Mouse (Mus musculus): ENCODE results near the gene Pbld2. TPM values are rescaled to one million over a fixed set of nuclear protein-coding genes. Genes with fewer than 3 reads are reported as not detected.
A peak's percentile ranks its signal among the peaks of the same experiment; 100 is the strongest.

The Pbld2 gene
- polyA plus RNA-seq (2014; fragmentation: Nextera tagmentation; extraction: Ambion mirVana): 0.46 and 0.59 TPM in 2 replicates

- peaks cover 53% of the 10 kb centered on the region for H3K4me1 ChIP-seq (replicated peaks; ENCODE audit: control insufficient read depth, insufficient read depth, low read length)
- peak within 1 kb of the TSS; percentile 93 for H3K4me3 ChIP-seq (replicated peaks; ENCODE audit: low read length)
- H3K36me3 ChIP-seq (replicated peaks; ENCODE audit: control insufficient read depth, insufficient read depth): no peaks in the 10 kb centered on the region
- under 1% methylated on average over 67 of the region's 69 CpGs for WGBS
- no peaks in the 10 kb centered on the region for H3K27me3 ChIP-seq (ENCODE audit: control insufficient read depth, insufficient read depth, low read length)
- H3K27ac ChIP-seq: peak within 1 kb of the TSS; percentile 99
- peak within 1 kb of the TSS; percentile 99 for H3K9ac ChIP-seq
- DNase-seq (ENCODE audit: low spot score) (peak; percentile 99), ATAC-seq (ENCODE audit: low FRiP score) (peak; percentile 96)
- no peaks in the 10 kb centered on the region for H3K9me3 ChIP-seq (ENCODE audit: control insufficient read depth, low read length)
- peak within 1 kb of the TSS; percentile 62 for H3K4me2 ChIP-seq (replicated peaks)
These were observed at the start of gene Pbld2, which contains the start of gene Hnrnph3 for GRCm38 (mm10) chr10:63023749-63024579. Gene Pbld2 (plus strand): TSS chr10:63024315. Gene Hnrnph3 (minus strand): TSS chr10:63024217.

DNA sequence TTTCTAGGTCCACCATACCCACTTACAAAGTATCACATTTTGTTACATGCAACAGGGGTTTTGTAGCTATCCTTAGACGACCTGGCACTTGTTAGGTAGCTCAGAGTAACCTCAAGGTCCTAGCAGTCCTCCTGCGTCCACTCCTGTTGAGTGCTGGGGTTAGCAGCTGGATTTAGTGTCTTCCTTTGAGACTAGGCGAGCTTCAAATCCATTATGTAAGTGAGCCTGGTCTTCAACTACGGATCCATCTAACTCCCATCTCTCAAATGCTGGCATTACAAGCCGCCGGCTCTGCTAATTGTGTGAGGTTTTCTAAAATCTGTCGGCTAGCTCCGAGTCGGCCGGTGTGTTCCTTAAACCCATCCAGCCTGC, 44.5 kb upstream of the Pbld2 start:
- peak overlapping the region; percentile 59 for H3K4me2 ChIP-seq (replicated peaks)

GRCm38 (mm10) chr10:62980039-62980954, 43.8 kb upstream of the Pbld2 start, which contains the start of gene Rufy2:
Gene Rufy2 (plus strand): TSS chr10:62980223.
- H3K9ac ChIP-seq: peak within 1 kb of the TSS; percentile 80
- no peaks in the 10 kb centered on the region for H3K9me3 ChIP-seq (ENCODE audit: control insufficient read depth, low read length)
- WGBS: under 1% methylated on average over 77 of the region's 77 CpGs
- ATAC-seq (ENCODE audit: low FRiP score) (peak; percentile 93), DNase-seq (ENCODE audit: low spot score) (peak; percentile 92)
- H3K27ac ChIP-seq: peak within 1 kb of the TSS; percentile 92
- H3K4me2 ChIP-seq (replicated peaks): peak within 1 kb of the TSS; percentile 59
- H3K27me3 ChIP-seq (ENCODE audit: control insufficient read depth, insufficient read depth, low read length): no peaks in the 10 kb centered on the region
- peaks cover 28% of the 10 kb centered on the region for H3K36me3 ChIP-seq (replicated peaks; ENCODE audit: control insufficient read depth, insufficient read depth)
- H3K4me3 ChIP-seq (replicated peaks; ENCODE audit: low read length): peak within 1 kb of the TSS; percentile 71
- peaks cover 11% of the 10 kb centered on the region; the same call in 1 of the 2 replicates for H3K4me1 ChIP-seq (replicated peaks; ENCODE audit: control insufficient read depth, insufficient read depth, low read length)

More for the DNA sequence above, 44.5 kb upstream of the Pbld2 start:
- Histone ChIP-seq H3K4me3 (replicated peaks; ENCODE audit: low read length) (peak overlapping the region; percentile 71), H3K4me1 (replicated peaks; ENCODE audit: control insufficient read depth, insufficient read depth, low read length) (peaks cover 11% of the 10 kb centered on the region; the same call in 1 of the 2 replicates), H3K27ac (peak overlapping the region; percentile 92), H3K9me3 (ENCODE audit: control insufficient read depth, low read length) (no peaks in the 10 kb centered on the region), H3K36me3 (replicated peaks; ENCODE audit: control insufficient read depth, insufficient read depth) (peaks cover 22% of the 10 kb centered on the region), H3K27me3 (ENCODE audit: control insufficient read depth, insufficient read depth, low read length) (no peaks in the 10 kb centered on the region), H3K9ac (peak overlapping the region; percentile 80)
- ATAC-seq (ENCODE audit: low FRiP score) (peak; percentile 17; the same call in 1 of the 2 replicates), DNase-seq (ENCODE audit: low spot score) (no peak)
- WGBS: 8% methylated on average over 10 of the region's 10 CpGs

DNA sequence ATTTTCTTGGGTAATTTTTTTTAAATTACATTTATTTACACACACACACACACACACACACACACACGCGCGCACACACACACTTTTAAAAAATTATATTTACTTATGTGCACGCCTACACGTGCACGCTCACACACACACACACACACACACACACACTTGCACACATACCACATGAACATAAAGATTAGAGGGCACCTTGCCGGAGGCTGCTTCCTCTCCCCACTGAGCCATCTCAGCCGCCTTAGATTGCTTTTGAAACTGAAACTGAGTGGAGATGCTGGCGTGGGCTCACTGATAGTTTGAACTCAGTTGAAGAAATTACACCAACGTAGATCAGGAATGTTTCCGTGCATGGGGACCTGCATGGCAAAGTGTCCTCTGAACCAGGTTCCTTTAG, 40.0 kb upstream of the Pbld2 start:
- Histone ChIP-seq H3K27ac (no peak overlapping the region), H3K9me3 (ENCODE audit: control insufficient read depth, low read length) (no peaks in the 10 kb centered on the region), H3K27me3 (ENCODE audit: control insufficient read depth, insufficient read depth, low read length) (no peaks in the 10 kb centered on the region), H3K4me2 (replicated peaks) (no peak overlapping the region), H3K9ac (no peak overlapping the region), H3K4me1 (replicated peaks; ENCODE audit: control insufficient read depth, insufficient read depth, low read length) (peaks cover 11% of the 10 kb centered on the region; the same call in 1 of the 2 replicates), H3K36me3 (replicated peaks; ENCODE audit: control insufficient read depth, insufficient read depth) (peaks cover 54% of the 10 kb centered on the region), H3K4me3 (replicated peaks; ENCODE audit: low read length) (no peak overlapping the region)
- DNase-seq (ENCODE audit: low spot score) (no peak), ATAC-seq (ENCODE audit: low FRiP score) (no peak)
- 95% methylated on average over 11 of the region's 11 CpGs for WGBS

DNA sequence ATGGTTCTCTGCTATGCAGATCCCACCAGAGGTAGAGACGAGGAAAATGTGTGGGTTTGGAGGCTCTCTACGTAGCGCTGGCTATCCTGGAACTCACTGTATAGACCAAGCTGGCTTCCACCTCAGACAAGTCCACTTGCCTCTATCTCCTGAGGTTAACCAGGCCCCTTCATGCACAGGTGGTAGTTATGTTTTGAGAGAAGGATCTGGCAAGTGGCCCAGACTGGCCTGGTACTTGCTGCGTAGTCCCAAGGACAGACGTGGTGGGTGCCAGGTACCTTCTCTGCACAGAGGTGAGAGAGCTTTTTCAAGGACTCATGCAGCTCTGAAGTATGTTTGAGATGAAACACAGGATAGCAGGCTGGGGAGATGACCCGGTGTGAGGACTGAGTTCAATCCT, 39.6 kb upstream of the Pbld2 start:
- peaks cover 58% of the 10 kb centered on the region for H3K36me3 ChIP-seq (replicated peaks; ENCODE audit: control insufficient read depth, insufficient read depth)
- 94% methylated on average over 6 of the region's 6 CpGs for WGBS
- peaks cover 11% of the 10 kb centered on the region; the same call in 1 of the 2 replicates for H3K4me1 ChIP-seq (replicated peaks; ENCODE audit: control insufficient read depth, insufficient read depth, low read length)
- no peak overlapping the region for H3K27ac ChIP-seq
- no peaks in the 10 kb centered on the region for H3K27me3 ChIP-seq (ENCODE audit: control insufficient read depth, insufficient read depth, low read length)
- H3K9ac ChIP-seq: no peak overlapping the region
- H3K9me3 ChIP-seq (ENCODE audit: control insufficient read depth, low read length): no peaks in the 10 kb centered on the region
- DNase-seq (ENCODE audit: low spot score): no peak
- no peak for ATAC-seq (ENCODE audit: low FRiP score)
- no peak overlapping the region for H3K4me3 ChIP-seq (replicated peaks; ENCODE audit: low read length)
- no peak overlapping the region for H3K4me2 ChIP-seq (replicated peaks)

DNA sequence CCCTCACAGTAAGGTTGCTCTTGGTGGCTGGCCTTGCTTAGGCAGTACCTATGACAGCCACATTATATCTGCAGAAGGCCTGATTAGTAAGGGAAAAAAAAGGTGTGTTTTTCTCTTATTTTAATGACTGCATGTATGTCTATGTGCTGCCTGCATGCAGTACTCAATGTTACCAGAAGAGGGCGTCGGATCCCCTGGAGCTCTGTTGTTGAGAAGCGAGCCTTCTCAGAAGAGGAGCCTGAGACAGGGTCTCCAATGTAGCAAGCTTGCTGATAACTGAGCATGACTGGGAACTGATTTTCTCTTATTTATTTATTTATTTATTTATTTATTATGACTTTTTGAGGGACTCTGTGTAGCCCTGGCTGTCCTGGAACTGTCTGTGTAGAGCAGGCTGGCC, 36.8 kb upstream of the Pbld2 start:
- Histone ChIP-seq H3K27ac (no peak overlapping the region), H3K36me3 (replicated peaks; ENCODE audit: control insufficient read depth, insufficient read depth) (peaks cover 86% of the 10 kb centered on the region), H3K9ac (no peak overlapping the region), H3K27me3 (ENCODE audit: control insufficient read depth, insufficient read depth, low read length) (no peaks in the 10 kb centered on the region), H3K4me3 (replicated peaks; ENCODE audit: low read length) (no peak overlapping the region), H3K4me2 (replicated peaks) (no peak overlapping the region), H3K9me3 (ENCODE audit: control insufficient read depth, low read length) (no peaks in the 10 kb centered on the region), H3K4me1 (replicated peaks; ENCODE audit: control insufficient read depth, insufficient read depth, low read length) (no peaks in the 10 kb centered on the region)
- 26% methylated on average over 3 of the region's 3 CpGs for WGBS
- ATAC-seq (ENCODE audit: low FRiP score) (no peak), DNase-seq (ENCODE audit: low spot score) (no peak)

DNA sequence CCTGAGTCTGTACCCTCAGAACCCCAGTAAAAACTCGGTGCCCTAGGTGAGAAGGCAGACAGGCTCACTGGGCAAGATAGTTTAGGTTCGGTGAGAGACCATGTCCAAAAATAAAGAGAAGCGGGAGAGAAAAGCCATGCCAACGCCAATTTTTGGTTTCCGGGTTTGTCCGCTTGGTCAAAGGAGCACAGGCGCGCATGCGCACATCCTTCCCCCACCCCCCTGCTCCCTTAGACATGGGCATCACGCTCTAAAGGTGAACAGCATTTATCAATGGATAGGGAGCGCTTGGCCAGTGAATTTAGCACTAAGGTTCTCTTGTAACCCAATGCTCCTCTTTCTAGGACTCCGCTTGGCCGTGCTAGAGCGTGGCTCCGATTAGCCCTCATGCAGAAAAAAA, 33.5 kb upstream of the Pbld2 start:
- H3K27ac ChIP-seq: no peak overlapping the region
- DNase-seq (ENCODE audit: low spot score): no peak
- H3K27me3 ChIP-seq (ENCODE audit: control insufficient read depth, insufficient read depth, low read length): no peaks in the 10 kb centered on the region
- no peaks in the 10 kb centered on the region for H3K4me1 ChIP-seq (replicated peaks; ENCODE audit: control insufficient read depth, insufficient read depth, low read length)
- H3K4me2 ChIP-seq (replicated peaks): no peak overlapping the region
- H3K9me3 ChIP-seq (ENCODE audit: control insufficient read depth, low read length): no peaks in the 10 kb centered on the region
- no peak overlapping the region for H3K4me3 ChIP-seq (replicated peaks; ENCODE audit: low read length)
- H3K36me3 ChIP-seq (replicated peaks; ENCODE audit: control insufficient read depth, insufficient read depth): peaks cover 86% of the 10 kb centered on the region
- no peak overlapping the region for H3K9ac ChIP-seq
- ATAC-seq (ENCODE audit: low FRiP score): no peak
- WGBS: 93% methylated on average over 15 of the region's 15 CpGs

GRCm38 (mm10) chr10:62993991-62994390, 30.1 kb upstream of the Pbld2 start:
- Histone ChIP-seq H3K4me1 (replicated peaks; ENCODE audit: control insufficient read depth, insufficient read depth, low read length) (no peaks in the 10 kb centered on the region), H3K4me3 (replicated peaks; ENCODE audit: low read length) (no peak overlapping the region), H3K9me3 (ENCODE audit: control insufficient read depth, low read length) (no peaks in the 10 kb centered on the region), H3K36me3 (replicated peaks; ENCODE audit: control insufficient read depth, insufficient read depth) (peaks cover 95% of the 10 kb centered on the region), H3K4me2 (replicated peaks) (no peak overlapping the region), H3K27ac (no peak overlapping the region), H3K27me3 (ENCODE audit: control insufficient read depth, insufficient read depth, low read length) (no peaks in the 10 kb centered on the region), H3K9ac (no peak overlapping the region)
- 91% methylated on average over 8 of the region's 9 CpGs for WGBS
- DNase-seq (ENCODE audit: low spot score) (no peak), ATAC-seq (ENCODE audit: low FRiP score) (no peak)

- Histone ChIP-seq H3K36me3 (replicated peaks; ENCODE audit: control insufficient read depth, insufficient read depth) (peaks cover 96% of the 10 kb centered on the region), H3K9ac (no peak overlapping the region), H3K9me3 (ENCODE audit: control insufficient read depth, low read length) (no peaks in the 10 kb centered on the region), H3K4me1 (replicated peaks; ENCODE audit: control insufficient read depth, insufficient read depth, low read length) (no peaks in the 10 kb centered on the region), H3K4me2 (replicated peaks) (no peak overlapping the region), H3K27me3 (ENCODE audit: control insufficient read depth, insufficient read depth, low read length) (no peaks in the 10 kb centered on the region), H3K4me3 (replicated peaks; ENCODE audit: low read length) (no peak overlapping the region), H3K27ac (no peak overlapping the region)
- ATAC-seq (ENCODE audit: low FRiP score) (no peak), DNase-seq (ENCODE audit: low spot score) (no peak)
- WGBS: 65% methylated on average over 9 of the region's 9 CpGs
These were observed 23.5 kb upstream of the Pbld2 start for GRCm38 (mm10) chr10:63000584-63000983.
